Mouse (Mus musculus) heart, postnatal 0 days (tissue): Measurements from ENCODE around the gene Necab2.

Experiments
- CTCF ChIP-seq: IDR thresholded peaks from 2 replicates; pipeline ENCODE4 v1.5.1; 2016; ENCODE audit warnings: antibody characterized with exemption, control low read depth, low read depth
- EP300 ChIP-seq: IDR thresholded peaks from 2 replicates; pipeline ENCODE4 v1.6.1; 2016; ENCODE audit warnings: antibody characterized with exemption, low read depth

DNA sequence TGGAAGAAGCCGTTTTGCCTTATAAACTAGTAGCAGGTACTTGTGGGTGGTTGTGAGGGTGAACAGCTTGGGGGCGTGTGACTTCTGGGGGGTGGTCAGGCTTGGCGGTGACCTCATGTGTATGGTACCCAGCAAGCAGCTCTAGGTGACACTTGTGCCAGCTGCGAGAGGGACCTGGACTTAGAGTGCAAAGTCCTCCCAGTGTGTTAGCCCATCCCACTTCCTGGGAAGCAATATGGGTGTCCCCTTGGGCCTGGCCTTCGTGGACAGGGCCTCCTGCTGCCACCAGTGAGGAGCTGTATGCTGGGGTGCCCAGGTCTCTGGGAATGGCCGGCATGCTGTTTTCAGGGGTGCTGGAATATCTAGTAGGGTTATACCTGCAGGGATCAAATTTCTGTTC lies 7.6 kb upstream of the Necab2 start:
- no peak for TF ChIP-seq CTCF
- TF ChIP-seq EP300, result no peak
